Mouse (Mus musculus): Measurements from ENCODE around the gene Mrpl45.

DNA sequence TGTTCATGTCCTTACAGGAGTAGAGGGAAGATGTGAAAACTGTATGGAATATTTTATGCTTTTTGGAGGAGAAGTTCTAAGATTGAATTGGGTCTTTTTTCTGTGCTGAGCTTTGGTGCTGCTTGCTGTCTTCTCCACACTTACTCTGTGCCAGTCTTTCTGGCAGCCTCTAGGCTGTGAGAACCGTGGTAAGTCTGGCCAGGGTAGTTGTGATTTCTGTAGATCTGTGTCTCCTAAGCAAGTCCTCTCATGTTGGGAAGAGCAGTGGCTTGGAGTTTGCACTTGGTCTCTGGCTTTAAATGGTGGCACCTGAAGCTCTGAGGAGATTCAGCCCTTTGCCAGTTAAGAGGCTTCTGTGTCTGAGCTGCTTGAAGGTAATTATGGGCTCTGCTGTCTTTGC lies 50.0 kb downstream of the Mrpl45 start:
- TF ChIP-seq POLR2A (IDR thresholded peaks at IDR 0.05; ENCODE audit: low read depth, low read length) (no peak), CTCF (IDR thresholded peaks at IDR 0.05; ENCODE audit: extremely low read depth, insufficient read length, insufficient replicate concordance, low read depth, low read length) (no peak)

All from small intestine, adult 2 months (tissue).